Mouse (Mus musculus): Measurements from ENCODE around the gene Heatr5a. TPM values are rescaled to one million over a fixed set of nuclear protein-coding genes. Genes with fewer than 3 reads are reported as not detected.
A peak's percentile ranks its signal among the peaks of the same experiment; 100 is the strongest.

Gene Heatr5a
- 0.07 and 0.20 TPM in 2 replicates for polyA plus RNA-seq (2012)

- Histone ChIP-seq H3K4me3 (replicated peaks) (peak within 1 kb of the TSS; percentile 95), H3K4me1 (ENCODE audit: control insufficient read depth) (peaks cover 32% of the 10 kb centered on the region), H3K36me3 (ENCODE audit: control insufficient read depth) (peaks cover 13% of the 10 kb centered on the region), H3K27me3 (ENCODE audit: control insufficient read depth) (no peaks in the 10 kb centered on the region), H3K9me3 (ENCODE audit: control insufficient read depth, low read length) (peaks cover 7% of the 10 kb centered on the region)
- TF ChIP-seq GATA1 (IDR thresholded peaks at IDR 0.05; ENCODE audit: low read length) (no peak), TAL1 (IDR thresholded peaks at IDR 0.05; ENCODE audit: low read length) (no peak)
These were observed at the start of gene Heatr5a for GRCm38 (mm10) chr12:51971070-51971664. TSS of gene Heatr5a (minus strand) at chr12:51971321.

- TF ChIP-seq TAL1 (IDR thresholded peaks at IDR 0.05; ENCODE audit: low read length) (no peak), GATA1 (IDR thresholded peaks at IDR 0.05; ENCODE audit: low read length) (no peak)
- Histone ChIP-seq H3K9me3 (ENCODE audit: control insufficient read depth, low read length) (no peaks in the 10 kb centered on the region), H3K4me1 (ENCODE audit: control insufficient read depth) (no peaks in the 10 kb centered on the region), H3K36me3 (ENCODE audit: control insufficient read depth) (no peaks in the 10 kb centered on the region), H3K4me3 (replicated peaks) (no peak overlapping the region), H3K27me3 (ENCODE audit: control insufficient read depth) (no peaks in the 10 kb centered on the region)
These were observed 43.4 kb upstream of the Heatr5a start for GRCm38 (mm10) chr12:52014494-52015029.

DNA sequence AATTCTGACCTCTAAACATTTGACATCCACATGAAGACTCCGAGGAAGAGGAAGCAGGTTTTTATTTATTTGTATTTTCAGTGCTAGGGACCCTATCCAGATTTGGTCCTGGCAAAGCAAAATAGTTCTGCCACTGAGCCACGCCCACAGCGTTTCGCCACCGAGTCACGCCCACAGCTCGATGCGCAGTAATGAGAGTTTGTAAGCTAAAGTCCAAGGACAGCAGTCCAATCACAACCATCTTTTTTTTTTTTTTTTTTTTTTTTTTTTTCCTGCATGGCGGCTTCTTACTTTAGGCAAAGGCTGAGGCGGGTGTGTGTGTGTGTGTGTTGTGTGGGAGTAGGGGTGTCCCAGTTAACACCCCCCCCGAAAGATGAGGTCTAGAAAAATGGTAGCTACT, 42.9 kb upstream of the Heatr5a start:
- no peaks in the 10 kb centered on the region for H3K9me3 ChIP-seq (ENCODE audit: control insufficient read depth, low read length)
- H3K36me3 ChIP-seq (ENCODE audit: control insufficient read depth), result no peaks in the 10 kb centered on the region
- H3K4me3 ChIP-seq (replicated peaks), result no peak overlapping the region
- TF ChIP-seq GATA1 (IDR thresholded peaks at IDR 0.05; ENCODE audit: low read length) (no peak), TAL1 (IDR thresholded peaks at IDR 0.05; ENCODE audit: low read length) (no peak)
- no peaks in the 10 kb centered on the region; the same call in 1 of the 2 replicates for H3K27me3 ChIP-seq (ENCODE audit: control insufficient read depth)
- H3K4me1 ChIP-seq (ENCODE audit: control insufficient read depth), result no peaks in the 10 kb centered on the region

DNA sequence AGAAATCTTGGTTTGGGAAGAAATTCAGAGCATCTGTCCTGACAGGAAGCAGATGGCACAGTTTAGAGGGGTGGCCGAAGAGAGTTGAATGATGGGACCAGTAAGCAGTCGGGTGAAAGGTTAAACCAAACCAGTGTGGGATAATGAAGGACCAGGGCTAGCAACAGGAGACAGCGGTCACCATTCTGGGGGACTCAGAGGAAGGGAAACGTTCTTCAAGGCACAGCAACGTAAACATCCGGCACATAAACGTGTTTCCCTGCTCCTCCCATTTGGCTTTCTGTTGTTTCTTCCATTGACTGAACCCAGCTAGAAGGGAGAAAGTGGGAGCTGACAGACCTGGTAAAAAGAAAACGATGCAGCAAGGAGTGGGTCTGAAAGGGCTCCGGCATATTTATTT, 42.2 kb upstream of the Heatr5a start:
- no peak for TF ChIP-seq GATA1 (IDR thresholded peaks at IDR 0.05; ENCODE audit: low read length)
- no peak for TF ChIP-seq TAL1 (IDR thresholded peaks at IDR 0.05; ENCODE audit: low read length)
- Histone ChIP-seq H3K4me1 (ENCODE audit: control insufficient read depth) (no peaks in the 10 kb centered on the region), H3K9me3 (ENCODE audit: control insufficient read depth, low read length) (no peaks in the 10 kb centered on the region), H3K36me3 (ENCODE audit: control insufficient read depth) (no peaks in the 10 kb centered on the region), H3K4me3 (replicated peaks) (no peak overlapping the region), H3K27me3 (ENCODE audit: control insufficient read depth) (no peaks in the 10 kb centered on the region; the same call in 1 of the 2 replicates)

GRCm38 (mm10) chr12:52012159-52012558, 41.0 kb upstream of the Heatr5a start:
- H3K9me3 ChIP-seq (ENCODE audit: control insufficient read depth, low read length), result peaks cover 3% of the 10 kb centered on the region

DNA sequence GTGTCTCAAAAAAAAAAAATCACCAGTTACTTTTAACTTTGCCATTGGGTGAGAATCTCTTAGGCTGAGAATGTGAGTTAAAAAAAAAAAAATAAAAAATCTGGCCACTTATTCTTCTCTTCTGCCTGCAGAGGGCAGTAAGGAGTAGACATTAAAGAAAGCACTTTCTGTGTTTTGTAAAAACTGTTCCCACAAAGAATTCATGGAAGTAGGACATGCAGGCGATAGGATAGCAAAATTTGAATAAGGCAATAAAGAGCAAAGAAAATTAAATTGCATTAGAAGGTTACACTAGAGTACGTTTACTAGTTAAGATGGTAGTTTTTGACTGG, 39.5 kb upstream of the Heatr5a start:
- H3K4me3 ChIP-seq (replicated peaks), result no peak overlapping the region
- no peaks in the 10 kb centered on the region for H3K36me3 ChIP-seq (ENCODE audit: control insufficient read depth)
- H3K4me1 ChIP-seq (ENCODE audit: control insufficient read depth), result peaks cover 10% of the 10 kb centered on the region
- no peak for TF ChIP-seq TAL1 (IDR thresholded peaks at IDR 0.05; ENCODE audit: low read length)
- H3K27me3 ChIP-seq (ENCODE audit: control insufficient read depth), result no peaks in the 10 kb centered on the region; the same call in 1 of the 2 replicates
- H3K9me3 ChIP-seq (ENCODE audit: control insufficient read depth, low read length), result peaks cover 6% of the 10 kb centered on the region

More at GRCm38 (mm10) chr12:52012159-52012558, 41.0 kb upstream of the Heatr5a start:
- TF ChIP-seq TAL1 (IDR thresholded peaks at IDR 0.05; ENCODE audit: low read length), result no peak
- no peak for TF ChIP-seq GATA1 (IDR thresholded peaks at IDR 0.05; ENCODE audit: low read length)
- Histone ChIP-seq H3K27me3 (ENCODE audit: control insufficient read depth) (no peaks in the 10 kb centered on the region; the same call in 1 of the 2 replicates), H3K4me3 (replicated peaks) (no peak overlapping the region), H3K36me3 (ENCODE audit: control insufficient read depth) (no peaks in the 10 kb centered on the region), H3K4me1 (ENCODE audit: control insufficient read depth) (no peaks in the 10 kb centered on the region)

- H3K4me1 ChIP-seq (ENCODE audit: control insufficient read depth), result peaks cover 15% of the 10 kb centered on the region
- H3K9me3 ChIP-seq (ENCODE audit: control insufficient read depth, low read length), result peaks cover 6% of the 10 kb centered on the region
- no peak overlapping the region for H3K4me3 ChIP-seq (replicated peaks)
- TF ChIP-seq TAL1 (IDR thresholded peaks at IDR 0.05; ENCODE audit: low read length) (no peak), GATA1 (IDR thresholded peaks at IDR 0.05; ENCODE audit: low read length) (no peak)
- no peaks in the 10 kb centered on the region for H3K36me3 ChIP-seq (ENCODE audit: control insufficient read depth)
- no peaks in the 10 kb centered on the region; the same call in 1 of the 2 replicates for H3K27me3 ChIP-seq (ENCODE audit: control insufficient read depth)
These were observed 39.0 kb upstream of the Heatr5a start for GRCm38 (mm10) chr12:52009928-52010629.

DNA sequence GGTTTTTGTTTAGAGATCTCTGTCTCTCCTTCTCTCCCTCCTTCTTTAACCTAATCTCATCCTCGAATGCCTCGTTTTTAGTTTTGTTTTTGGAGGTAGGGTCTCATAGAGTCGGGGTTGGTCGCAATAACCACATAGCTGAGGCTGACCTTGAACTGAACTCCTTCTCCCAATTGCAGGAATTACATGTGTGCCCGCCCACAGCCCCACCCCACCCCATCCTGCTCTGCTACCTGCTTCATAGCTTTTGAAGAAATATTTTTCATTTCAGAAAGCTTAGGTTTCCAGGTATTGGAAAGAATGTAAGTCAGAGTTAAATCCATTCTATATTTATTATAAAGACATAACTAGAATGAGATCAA, 35.5 kb upstream of the Heatr5a start:
- TF ChIP-seq TAL1 (IDR thresholded peaks at IDR 0.05; ENCODE audit: low read length) (no peak), GATA1 (IDR thresholded peaks at IDR 0.05; ENCODE audit: low read length) (no peak)
- Histone ChIP-seq H3K27me3 (ENCODE audit: control insufficient read depth) (no peaks in the 10 kb centered on the region; the same call in 1 of the 2 replicates), H3K4me3 (replicated peaks) (peak overlapping the region; percentile 91), H3K4me1 (ENCODE audit: control insufficient read depth) (peaks cover 20% of the 10 kb centered on the region), H3K9me3 (ENCODE audit: control insufficient read depth, low read length) (peaks cover 6% of the 10 kb centered on the region), H3K36me3 (ENCODE audit: control insufficient read depth) (peaks cover 8% of the 10 kb centered on the region)

- Histone ChIP-seq H3K9me3 (ENCODE audit: control insufficient read depth, low read length) (peaks cover 6% of the 10 kb centered on the region), H3K4me3 (replicated peaks) (peak within 1 kb of the TSS; percentile 91), H3K27me3 (ENCODE audit: control insufficient read depth) (no peaks in the 10 kb centered on the region; the same call in 1 of the 2 replicates), H3K4me1 (ENCODE audit: control insufficient read depth) (peaks cover 20% of the 10 kb centered on the region), H3K36me3 (ENCODE audit: control insufficient read depth) (peaks cover 8% of the 10 kb centered on the region)
- no peak for TF ChIP-seq TAL1 (IDR thresholded peaks at IDR 0.05; ENCODE audit: low read length)
- no peak for TF ChIP-seq GATA1 (IDR thresholded peaks at IDR 0.05; ENCODE audit: low read length)
These were observed 34.9 kb upstream of the Heatr5a start, which contains the start of gene Dtd2 for GRCm38 (mm10) chr12:52005877-52006632. TSS of gene Dtd2 (minus strand) at chr12:52006501.
